Mouse (Mus musculus): ENCODE measurements around the gene Marveld1.

Gene Marveld1

DNA sequence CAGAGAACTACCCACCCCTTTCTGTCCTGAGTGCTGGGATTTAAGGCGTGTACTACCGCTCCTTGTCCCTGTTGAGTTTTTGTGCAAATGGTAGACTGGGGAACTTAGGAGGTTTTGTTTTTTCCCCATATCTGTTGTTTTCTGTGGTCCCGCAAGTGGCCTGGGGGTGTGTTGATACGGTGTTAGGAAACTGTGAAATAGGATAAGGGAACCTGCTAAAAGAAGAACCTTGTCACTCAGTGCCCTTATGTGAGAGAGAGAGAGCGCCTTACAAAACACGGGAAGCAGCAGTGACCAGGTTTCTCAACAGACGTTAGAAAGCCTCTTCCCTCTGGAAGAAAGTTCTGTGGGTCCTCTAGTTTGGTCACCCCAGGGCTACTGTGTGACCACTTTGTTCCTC, 29.6 kb downstream of the Marveld1 start:
- DNase-seq = no peak

- DNase-seq = no peak
Measured at GRCm38 (mm10) chr19:42177461-42177860, 30.3 kb downstream of the Marveld1 start.

DNA sequence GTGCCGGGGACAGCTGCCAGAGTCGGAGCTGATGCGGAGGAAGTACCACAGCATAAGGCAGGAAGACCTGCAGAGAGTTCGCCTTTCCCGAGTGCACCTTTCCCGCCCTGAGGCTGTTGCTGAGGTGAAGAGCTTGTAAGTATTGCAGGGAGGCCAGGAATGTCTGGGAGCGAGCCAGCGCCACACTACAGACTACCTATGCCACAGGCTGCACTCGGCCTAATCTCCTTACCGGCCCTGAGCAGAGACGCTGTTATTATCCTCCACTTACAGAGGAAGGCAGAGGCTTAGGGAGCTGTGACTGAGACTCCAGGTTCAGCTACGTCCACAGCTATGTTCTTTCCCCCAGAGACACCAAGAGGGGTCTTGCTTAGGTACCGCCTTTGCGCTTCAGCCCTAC, 32.2 kb downstream of the Marveld1 start:
- DNase-seq = no peak

DNA sequence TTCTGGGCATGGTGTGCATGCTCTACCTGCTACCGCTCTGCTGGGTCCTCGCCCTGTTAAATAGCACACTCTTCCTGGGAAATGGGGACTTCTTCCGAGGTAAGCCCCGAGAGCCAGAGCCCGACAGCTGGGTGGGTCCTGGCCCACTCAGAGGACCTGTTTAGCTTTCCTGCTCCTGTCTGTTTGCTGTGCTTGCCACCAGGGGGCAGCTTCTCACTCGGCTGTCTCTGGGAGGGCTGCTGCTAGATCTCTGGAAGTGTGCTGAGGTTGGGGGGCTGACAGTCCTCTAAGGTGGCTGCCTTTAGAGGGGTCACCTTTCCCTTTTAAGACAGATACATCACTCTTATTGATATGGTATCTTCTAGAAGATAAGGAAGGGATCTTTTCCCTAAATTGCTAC, 35.5 kb downstream of the Marveld1 start:
- no peak for DNase-seq

DNA sequence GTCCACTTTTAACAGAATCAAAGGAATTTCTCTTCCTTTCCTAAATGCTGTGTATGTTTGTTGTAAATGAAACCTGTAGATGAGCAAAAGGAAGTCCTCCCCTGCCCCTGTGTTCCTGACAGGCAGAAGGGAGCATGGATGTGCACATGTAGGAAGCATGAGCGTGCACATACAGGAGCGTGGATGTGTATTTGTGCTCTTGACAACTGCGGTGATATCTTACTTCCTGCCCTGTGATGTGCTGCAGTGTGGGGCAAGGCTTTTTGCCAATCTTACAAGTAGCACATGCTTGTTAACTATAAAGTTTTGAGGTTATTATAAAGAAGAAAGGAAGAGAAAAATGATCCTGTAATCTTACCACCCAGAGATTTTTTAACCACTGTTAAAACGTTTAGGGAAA, 42.5 kb downstream of the Marveld1 start:
- no peak for DNase-seq

DNA sequence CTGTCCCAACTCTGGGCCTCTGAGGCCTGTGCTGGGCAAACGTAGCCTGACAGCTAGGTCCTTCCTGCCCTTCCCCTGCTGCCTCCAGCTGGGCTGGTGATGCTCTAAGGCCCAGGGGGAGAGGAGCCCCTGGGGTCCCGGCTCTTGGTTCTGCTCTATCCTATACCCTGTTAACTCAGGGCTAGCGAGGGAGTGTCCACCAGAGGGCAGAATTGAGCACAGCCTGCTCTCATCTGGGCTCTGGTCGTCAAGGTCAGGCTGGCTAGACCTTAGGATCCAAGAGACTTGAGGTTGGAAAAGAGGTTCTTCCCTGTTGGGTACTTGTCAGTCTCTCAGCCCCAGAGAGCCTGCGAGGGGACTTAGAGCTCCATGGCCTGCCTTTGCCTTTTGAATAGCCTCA, 43.3 kb downstream of the Marveld1 start:
- peak; percentile 73 for DNase-seq

- no peak for DNase-seq
Measured at GRCm38 (mm10) chr19:42193311-42193710, 46.1 kb downstream of the Marveld1 start.

DNA sequence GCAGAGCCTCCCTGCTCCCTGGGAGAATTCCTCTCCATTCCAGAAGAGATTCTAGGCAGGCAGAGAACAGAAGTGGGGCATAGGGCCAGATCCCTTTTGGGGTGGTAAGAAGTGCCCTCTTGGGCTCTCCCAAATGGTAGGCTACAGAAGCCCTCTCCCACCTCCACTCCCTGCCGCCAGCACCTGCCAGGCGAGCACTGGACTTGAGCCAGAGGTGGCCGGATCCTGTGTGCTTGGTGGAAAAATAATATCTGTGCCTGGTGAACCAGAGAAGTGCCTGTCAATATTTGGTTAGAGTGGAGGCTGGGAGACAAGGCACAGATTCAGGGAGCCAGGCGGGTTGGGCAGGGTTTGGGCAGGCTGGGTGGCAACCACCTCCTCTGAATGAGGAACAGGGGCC, 49.2 kb downstream of the Marveld1 start:
- DNase-seq = peak; percentile 38

- no peak for DNase-seq
Measured at GRCm38 (mm10) chr19:42197066-42197465, 49.9 kb downstream of the Marveld1 start.

- no peak for DNase-seq
Measured at GRCm38 (mm10) chr19:42198026-42198425, 50.8 kb downstream of the Marveld1 start.
